Mouse (Mus musculus): Measurements from ENCODE around the gene Ppy.

Ppy gene

GRCm38 (mm10) chr11:102087931-102088898, 12.9 kb downstream of the Ppy start, which contains the start of gene Mpp2:
Gene Mpp2, minus strand, starts transcription at chr11:102088515.
- DNase-seq: no peak

GRCm38 (mm10) chr11:102087081-102087751, 13.9 kb downstream of the Ppy start:
- DNase-seq: peak; percentile 49

- no peak for DNase-seq
These were observed 14.8 kb downstream of the Ppy start for GRCm38 (mm10) chr11:102086331-102086730.

- no peak for DNase-seq
These were observed 17.0 kb downstream of the Ppy start for GRCm38 (mm10) chr11:102084159-102084558.

- DNase-seq: no peak
These were observed 17.9 kb downstream of the Ppy start for GRCm38 (mm10) chr11:102083193-102083592.

- no peak for DNase-seq
These were observed 18.8 kb downstream of the Ppy start for GRCm38 (mm10) chr11:102082322-102082721.

GRCm38 (mm10) chr11:102073722-102074121, 27.4 kb downstream of the Ppy start:
- no peak for DNase-seq

- no peak for DNase-seq
These were observed 28.4 kb downstream of the Ppy start for GRCm38 (mm10) chr11:102072729-102073128.

GRCm38 (mm10) chr11:102070426-102070825, 30.7 kb downstream of the Ppy start:
- no peak for DNase-seq

- DNase-seq: no peak
These were observed 31.5 kb downstream of the Ppy start for GRCm38 (mm10) chr11:102069633-102070032.

GRCm38 (mm10) chr11:102068969-102069368, 32.1 kb downstream of the Ppy start:
- DNase-seq: no peak

- no peak for DNase-seq
These were observed 38.0 kb downstream of the Ppy start for GRCm38 (mm10) chr11:102063076-102063475.

GRCm38 (mm10) chr11:102061941-102062473, 39.1 kb downstream of the Ppy start:
- DNase-seq: no peak

GRCm38 (mm10) chr11:102061236-102061940, 39.7 kb downstream of the Ppy start:
- peak; percentile 63 for DNase-seq

- peak; percentile 21 for DNase-seq
These were observed 47.3 kb downstream of the Ppy start for GRCm38 (mm10) chr11:102053847-102054246.

- no peak for DNase-seq
These were observed 47.9 kb downstream of the Ppy start for GRCm38 (mm10) chr11:102053183-102053582.

GRCm38 (mm10) chr11:102052697-102053096, 48.4 kb downstream of the Ppy start:
- no peak for DNase-seq

- no peak for DNase-seq
These were observed 49.2 kb downstream of the Ppy start for GRCm38 (mm10) chr11:102051954-102052353.

GRCm38 (mm10) chr11:102051541-102051940, 49.6 kb downstream of the Ppy start:
- no peak for DNase-seq
